Mouse (Mus musculus): Measurements from ENCODE around the gene D230025D16Rik. TPM values are rescaled to one million over a fixed set of nuclear protein-coding genes. Genes with fewer than 3 reads are reported as not detected.
A peak's percentile ranks its signal among the peaks of the same experiment; 100 is the strongest.
"Not testable (repeated sequence)": the region's sequence is repeated elsewhere in the genome, so short reads cannot be mapped to it uniquely, and the experiment has no call there.

Gene D230025D16Rik
- polyA plus RNA-seq (2016; fragmentation: Nextera tagmentation; extraction: Ambion mirVana), result 19.3 and 20.7 TPM in 2 replicates

GRCm38 (mm10) chr8:105224413-105225271 is at the start of gene D230025D16Rik:
Gene D230025D16Rik, plus strand, starts transcription at chr8:105225145.
- 4% methylated on average over 34 of the region's 34 CpGs for WGBS
- no peaks in the 10 kb centered on the region for H3K36me3 ChIP-seq
- H3K4me3 ChIP-seq, result peak within 1 kb of the TSS; percentile 91
- peak; percentile 98 for DNase-seq (ENCODE audit: low spot score)
- no peaks in the 10 kb centered on the region for H3K9me3 ChIP-seq
- H3K27ac ChIP-seq, result peak within 1 kb of the TSS; percentile 91
- peaks cover 16% of the 10 kb centered on the region for H3K4me1 ChIP-seq
- no peaks in the 10 kb centered on the region for H3K27me3 ChIP-seq (ENCODE audit: insufficient read depth, poor library complexity, severe bottlenecking)

DNA sequence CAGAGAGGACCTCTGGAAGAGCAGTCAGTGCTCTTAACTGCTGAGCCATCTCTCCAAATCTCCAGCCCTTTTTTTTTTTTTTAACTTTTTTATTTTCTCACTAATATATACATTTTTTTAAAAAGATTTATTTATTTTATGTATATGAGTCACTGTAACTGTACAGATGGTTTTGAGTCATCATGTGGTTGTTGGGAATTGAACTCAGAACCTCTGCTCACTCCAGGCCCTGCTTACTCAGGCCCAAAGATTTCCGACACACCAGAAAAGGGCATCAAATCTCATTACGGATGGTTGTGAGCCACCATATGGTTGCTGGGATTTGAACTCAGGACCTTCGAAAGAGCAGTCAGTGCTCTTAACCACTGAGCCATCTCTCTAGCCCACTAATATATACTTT is 49.7 kb upstream of the D230025D16Rik start:
- peaks cover 34% of the 10 kb centered on the region for H3K36me3 ChIP-seq
- DNase-seq (ENCODE audit: low spot score); H3K9me3 ChIP-seq; H3K4me1 ChIP-seq; H3K4me3 ChIP-seq; H3K27ac ChIP-seq; H3K27me3 ChIP-seq (ENCODE audit: insufficient read depth, poor library complexity, severe bottlenecking): not testable (repeated sequence)
- WGBS, result 87% methylated on average over 3 of the region's 3 CpGs

DNA sequence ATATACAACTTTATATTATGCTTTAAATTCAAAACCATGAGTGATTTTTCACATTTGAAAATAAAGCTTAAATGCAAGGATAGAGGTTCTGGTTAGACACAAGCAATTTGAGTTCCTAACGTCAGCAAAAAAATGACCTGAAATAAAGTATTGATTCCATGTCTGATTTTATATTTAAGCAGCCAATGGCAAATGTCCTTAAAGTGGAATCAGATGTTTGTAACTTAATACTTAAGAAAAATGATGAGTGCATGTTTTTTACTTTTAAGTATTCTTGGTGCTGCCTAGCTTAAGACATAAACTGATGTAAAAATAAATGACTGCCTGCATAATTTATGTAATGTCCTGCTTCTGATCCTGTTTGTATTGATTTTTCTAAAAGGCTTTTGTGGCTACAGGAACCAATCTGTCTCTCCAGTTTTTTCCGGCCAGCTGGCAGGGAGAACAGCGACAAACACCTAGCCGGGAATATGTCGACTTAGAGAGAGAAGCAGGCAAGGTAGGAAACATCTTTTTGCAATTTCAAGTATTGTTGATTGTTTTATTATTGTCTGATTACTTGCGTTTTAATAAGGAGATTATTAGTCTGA is 46.6 kb upstream of the D230025D16Rik start:
- WGBS, result 88% methylated on average over 6 of the region's 6 CpGs
- H3K36me3 ChIP-seq, result peaks cover 54% of the 10 kb centered on the region

GRCm38 (mm10) chr8:105182201-105182600 is 42.7 kb upstream of the D230025D16Rik start:
- Histone ChIP-seq H3K9me3 (no peaks in the 10 kb centered on the region), H3K27ac (no peak overlapping the region), H3K36me3 (peaks cover 51% of the 10 kb centered on the region), H3K27me3 (ENCODE audit: insufficient read depth, poor library complexity, severe bottlenecking) (no peaks in the 10 kb centered on the region), H3K4me1 (0 out of 2 replicates have a peak, but pooled peaks cover 3% of the 10 kb centered on the region), H3K4me3 (no peak overlapping the region)
- WGBS, result 82% methylated on average over 1 of the region's 1 CpGs
- no peak for DNase-seq (ENCODE audit: low spot score)

More for the DNA sequence above, 46.6 kb upstream of the D230025D16Rik start:
- Histone ChIP-seq H3K9me3 (no peaks in the 10 kb centered on the region), H3K4me3 (no peak overlapping the region), H3K27me3 (ENCODE audit: insufficient read depth, poor library complexity, severe bottlenecking) (no peaks in the 10 kb centered on the region), H3K4me1 (0 out of 2 replicates have a peak, but pooled peaks cover 7% of the 10 kb centered on the region), H3K27ac (no peak overlapping the region)
- no peak for DNase-seq (ENCODE audit: low spot score)

GRCm38 (mm10) chr8:105186467-105187005 is 38.4 kb upstream of the D230025D16Rik start:
- Histone ChIP-seq H3K4me1 (0 out of 2 replicates have a peak, but pooled peaks cover 3% of the 10 kb centered on the region), H3K36me3 (peaks cover 34% of the 10 kb centered on the region), H3K27me3 (ENCODE audit: insufficient read depth, poor library complexity, severe bottlenecking) (no peaks in the 10 kb centered on the region), H3K4me3 (no peak overlapping the region), H3K9me3 (no peaks in the 10 kb centered on the region), H3K27ac (no peak overlapping the region)
- DNase-seq (ENCODE audit: low spot score), result no peak
- WGBS, result 67% methylated on average over 1 of the region's 1 CpGs

- Histone ChIP-seq H3K4me1 (no peaks in the 10 kb centered on the region), H3K9me3 (no peaks in the 10 kb centered on the region), H3K27me3 (ENCODE audit: insufficient read depth, poor library complexity, severe bottlenecking) (no peaks in the 10 kb centered on the region), H3K27ac (no peak overlapping the region), H3K36me3 (peaks cover 51% of the 10 kb centered on the region), H3K4me3 (no peak overlapping the region)
- no peak for DNase-seq (ENCODE audit: low spot score)
- WGBS, result 94% methylated on average over 5 of the region's 5 CpGs
Observed at GRCm38 (mm10) chr8:105192182-105192581, 32.8 kb upstream of the D230025D16Rik start.

- peaks cover 41% of the 10 kb centered on the region for H3K36me3 ChIP-seq
- DNase-seq (ENCODE audit: low spot score), result no peak
- no peaks in the 10 kb centered on the region; the same call in 1 of the 2 replicates for H3K4me1 ChIP-seq
- no peaks in the 10 kb centered on the region for H3K27me3 ChIP-seq (ENCODE audit: insufficient read depth, poor library complexity, severe bottlenecking)
- H3K27ac ChIP-seq, result no peak overlapping the region
- WGBS, result 78% methylated on average over 1 of the region's 1 CpGs
- no peak overlapping the region for H3K4me3 ChIP-seq
- no peaks in the 10 kb centered on the region for H3K9me3 ChIP-seq
Observed at GRCm38 (mm10) chr8:105205748-105206147, 19.2 kb upstream of the D230025D16Rik start.

DNA sequence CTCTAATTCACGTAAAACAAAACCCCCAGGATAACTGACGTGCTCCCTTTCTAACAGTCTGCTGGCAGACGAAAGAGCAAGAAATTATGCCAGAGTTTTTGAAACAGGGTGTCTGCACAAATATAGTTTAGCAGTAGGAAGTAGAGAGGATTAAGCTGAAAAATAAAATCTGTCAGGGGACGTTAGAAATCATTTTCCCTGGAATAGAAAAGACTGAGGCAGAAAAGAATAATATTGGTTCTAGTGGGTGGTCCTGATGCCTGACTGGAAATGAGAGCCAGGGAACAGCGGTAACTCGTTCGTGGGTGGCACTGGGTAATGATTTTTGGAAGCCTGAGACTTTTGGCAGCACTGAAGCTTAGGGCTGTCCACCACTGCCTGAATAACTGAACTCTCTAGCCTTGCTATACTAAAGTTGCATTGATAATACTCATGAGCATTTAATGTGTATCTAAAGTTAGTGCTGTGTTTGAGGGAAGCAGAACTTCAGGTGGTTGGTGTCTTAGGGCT is 18.1 kb upstream of the D230025D16Rik start:
- H3K27me3 ChIP-seq (ENCODE audit: insufficient read depth, poor library complexity, severe bottlenecking), result no peaks in the 10 kb centered on the region
- H3K4me3 ChIP-seq, result no peak overlapping the region
- H3K36me3 ChIP-seq, result peaks cover 36% of the 10 kb centered on the region
- DNase-seq (ENCODE audit: low spot score), result no peak
- H3K27ac ChIP-seq, result no peak overlapping the region
- no peaks in the 10 kb centered on the region; the same call in 1 of the 2 replicates for H3K4me1 ChIP-seq
- 87% methylated on average over 7 of the region's 7 CpGs for WGBS
- no peaks in the 10 kb centered on the region for H3K9me3 ChIP-seq

DNA sequence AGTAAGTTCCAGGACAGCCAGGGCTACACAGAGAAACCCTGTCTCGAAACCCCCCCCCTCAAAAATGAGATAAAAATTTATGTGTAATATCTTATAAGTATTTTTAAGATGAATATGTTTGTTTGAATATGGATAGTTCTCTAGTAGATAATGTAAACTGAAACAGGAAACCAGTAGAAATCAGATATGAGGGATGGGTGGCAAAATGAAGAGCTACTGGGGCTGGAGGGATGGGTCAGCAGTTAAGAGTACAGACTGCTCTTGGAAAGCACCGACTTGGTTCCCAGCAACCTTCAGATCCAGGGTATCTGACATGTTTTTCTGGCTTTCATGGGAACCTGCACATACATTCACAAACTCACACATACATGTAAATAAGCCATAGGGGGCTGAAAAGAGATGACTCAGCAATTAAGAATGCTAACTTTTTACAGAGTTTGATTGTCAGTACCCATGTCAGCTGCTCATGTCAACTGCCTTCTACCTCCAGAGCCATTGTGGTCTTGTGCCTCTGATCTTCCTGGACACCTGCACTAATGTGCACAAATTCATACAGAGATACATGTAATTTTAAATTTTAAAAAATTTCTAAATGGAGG is 17.2 kb upstream of the D230025D16Rik start:
- no peak overlapping the region for H3K4me3 ChIP-seq
- H3K9me3 ChIP-seq, result no peaks in the 10 kb centered on the region
- whole genome bisulfite sequencing, result 90% methylated on average over 2 of the region's 2 CpGs
- no peak for DNase-seq (ENCODE audit: low spot score)
- H3K27me3 ChIP-seq (ENCODE audit: insufficient read depth, poor library complexity, severe bottlenecking), result no peaks in the 10 kb centered on the region
- H3K36me3 ChIP-seq, result peaks cover 32% of the 10 kb centered on the region
- H3K4me1 ChIP-seq, result no peaks in the 10 kb centered on the region; the same call in 1 of the 2 replicates
- no peak overlapping the region for H3K27ac ChIP-seq

GRCm38 (mm10) chr8:105209153-105210110 is 15.5 kb upstream of the D230025D16Rik start:
- no peak for DNase-seq (ENCODE audit: low spot score)
- Histone ChIP-seq H3K4me3 (no peak overlapping the region), H3K4me1 (no peaks in the 10 kb centered on the region; the same call in 1 of the 2 replicates), H3K9me3 (no peaks in the 10 kb centered on the region), H3K27ac (no peak overlapping the region), H3K36me3 (peaks cover 24% of the 10 kb centered on the region), H3K27me3 (ENCODE audit: insufficient read depth, poor library complexity, severe bottlenecking) (no peaks in the 10 kb centered on the region)
- 62% methylated on average over 1 of the region's 1 CpGs for WGBS

DNA sequence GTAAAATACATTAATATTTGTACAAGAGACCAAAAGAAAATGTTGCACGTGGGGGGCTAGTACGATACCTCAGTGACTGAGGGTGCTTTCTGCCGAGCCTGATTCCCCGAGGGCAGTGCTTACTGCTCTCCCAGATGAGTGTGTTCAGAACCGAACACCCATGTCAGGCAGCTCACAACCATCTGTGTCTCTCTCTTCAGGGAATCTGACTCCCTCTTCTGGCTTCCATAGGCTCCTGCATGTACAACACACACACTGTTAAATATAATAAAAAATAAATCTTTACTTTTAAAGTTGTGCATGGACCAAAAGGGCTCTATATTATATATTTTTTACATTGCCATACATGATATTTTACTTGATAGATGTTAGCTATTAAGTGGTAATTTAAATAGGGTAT is 10.8 kb upstream of the D230025D16Rik start:
- no peak for DNase-seq (ENCODE audit: low spot score)
- Histone ChIP-seq H3K9me3 (no peaks in the 10 kb centered on the region), H3K4me1 (no peaks in the 10 kb centered on the region; the same call in 1 of the 2 replicates), H3K27me3 (ENCODE audit: insufficient read depth, poor library complexity, severe bottlenecking) (no peaks in the 10 kb centered on the region), H3K4me3 (no peak overlapping the region), H3K27ac (no peak overlapping the region), H3K36me3 (peaks cover 26% of the 10 kb centered on the region)
- WGBS, result 88% methylated on average over 5 of the region's 5 CpGs

Measured in heart, embryonic 10.5 days (tissue).